In genomic region chr3:95740406-95740805, GRCm38 (mm10) we compare ENCODE assay signal across 8 mouse cellular contexts. TPM values are rescaled to one million over a fixed set of nuclear protein-coding genes. Genes with fewer than 3 reads are reported as not detected.
DNase-seq lines count a peak whose midpoint lies in the region; ATAC-seq and TF ChIP-seq lines count a peak whose summit lies in the region.
"Had no signal": no experiment of that assay in that cellular context is flagged by ENCODE, and none has a peak within 500 bp of the region (broad histone marks: within the 10 kb centered on the region; RNA-seq: fewer than 3 reads in every experiment).

No protein-coding gene starts in this region.

- H3K27ac ChIP-seq in heart, embryonic 15.5 days = peak overlapping the region; percentile 91
- H3K27ac ChIP-seq in limb, embryonic 14.5 days (replicated peaks; ENCODE audit: low read depth, low read length) = no peak overlapping the region
- H3K27ac ChIP-seq in stomach, embryonic 15.5 days = 0 out of 2 replicates have a peak overlapping the region, but pooled peaks have one; percentile 7
- H3K27ac ChIP-seq in forebrain, embryonic 11.5 days (ENCODE audit: low read depth, low read length) = no peak overlapping the region
- H3K27ac ChIP-seq: neural tube, embryonic 12.5 days had no signal

- peak; percentile 42 for ATAC-seq in heart, embryonic 15.5 days (replicated peaks; ENCODE audit: insufficient number of reproducible peaks, insufficient read depth, low FRiP score, low read depth)
- ATAC-seq in limb, embryonic 14.5 days (ENCODE audit: low FRiP score, low read depth) = 0 out of 2 replicates have a peak, but pooled peaks have one; percentile 3
- 0 out of 2 replicates have a peak, but pooled peaks have one; percentile 25 for ATAC-seq in stomach, embryonic 15.5 days (ENCODE audit: insufficient read depth, low FRiP score, low read depth)
- ATAC-seq in forebrain, embryonic 11.5 days (replicated peaks; ENCODE audit: low FRiP score) = no peak

- H3K9ac ChIP-seq in heart, embryonic 15.5 days = peak overlapping the region; percentile 34; the same call in 1 of the 2 replicates
- no peak overlapping the region for H3K9ac ChIP-seq in limb, embryonic 14.5 days (ENCODE audit: low read depth, low read length, severe bottlenecking)
- H3K9ac ChIP-seq in stomach, embryonic 15.5 days = no peak overlapping the region
- H3K9ac ChIP-seq in forebrain, embryonic 11.5 days (ENCODE audit: low read length) = no peak overlapping the region
- H3K9ac ChIP-seq: neural tube, embryonic 12.5 days had no signal

- 22% methylated on average over 8 of the region's 8 CpGs for WGBS in heart, embryonic 15.5 days
- 63% methylated on average over 8 of the region's 8 CpGs for WGBS in limb, embryonic 14.5 days
- WGBS in stomach, embryonic 15.5 days = 37% methylated on average over 8 of the region's 8 CpGs
- 82% methylated on average over 8 of the region's 8 CpGs for WGBS in forebrain, embryonic 11.5 days

- no peak for TF ChIP-seq POLR2A in limb, embryonic 14.5 days (IDR thresholded peaks at IDR 0.05; ENCODE audit: borderline replicate concordance, extremely low read depth, insufficient read depth, insufficient read length)

- H3K36me3 ChIP-seq in heart, embryonic 15.5 days = peaks cover 33% of the 10 kb centered on the region
- H3K36me3 ChIP-seq in limb, embryonic 14.5 days (ENCODE audit: control insufficient read depth, insufficient read depth, low read length) = peaks cover 62% of the 10 kb centered on the region
- H3K36me3 ChIP-seq in stomach, embryonic 15.5 days = peaks cover 35% of the 10 kb centered on the region
- peaks cover 12% of the 10 kb centered on the region; the same call in 1 of the 2 replicates for H3K36me3 ChIP-seq in forebrain, embryonic 11.5 days (ENCODE audit: control insufficient read depth, insufficient read depth, low read length)

- peak; percentile 43 for DNase-seq in urinary bladder, postnatal 14 days (ENCODE audit: low spot score)
- no peak for DNase-seq in urinary bladder, postnatal 25 days (ENCODE audit: low spot score)
- no peak for DNase-seq in limb, embryonic 14.5 days (ENCODE audit: low spot score)
- no peak for DNase-seq in frontal cortex, postnatal 25 days (ENCODE audit: low spot score in 2 of 2)
- DNase-seq in forebrain, embryonic 11.5 days (ENCODE audit: low spot score) = no peak

- peak overlapping the region; percentile 51 for H3K4me2 ChIP-seq in heart, embryonic 15.5 days
- no peak overlapping the region for H3K4me2 ChIP-seq in limb, embryonic 14.5 days (replicated peaks; ENCODE audit: low read depth, low read length, severe bottlenecking)
- H3K4me2 ChIP-seq in stomach, embryonic 15.5 days = no peak overlapping the region
- H3K4me2 ChIP-seq in forebrain, embryonic 11.5 days (ENCODE audit: low read depth, low read length, severe bottlenecking) = no peak overlapping the region
- H3K4me2 ChIP-seq: neural tube, embryonic 12.5 days had no signal

- H3K27me3 ChIP-seq in heart, embryonic 15.5 days = no peaks in the 10 kb centered on the region
- no peaks in the 10 kb centered on the region for H3K27me3 ChIP-seq in limb, embryonic 14.5 days (ENCODE audit: control insufficient read depth, insufficient read depth, low read length)
- no peaks in the 10 kb centered on the region for H3K27me3 ChIP-seq in stomach, embryonic 15.5 days (replicated peaks)
- H3K27me3 ChIP-seq in forebrain, embryonic 11.5 days (ENCODE audit: control insufficient read depth, insufficient read depth, low read length) = no peaks in the 10 kb centered on the region
- H3K27me3 ChIP-seq: neural tube, embryonic 12.5 days had no signal

- peaks cover 46% of the 10 kb centered on the region for H3K4me1 ChIP-seq in heart, embryonic 15.5 days (replicated peaks)
- H3K4me1 ChIP-seq in limb, embryonic 14.5 days (ENCODE audit: control insufficient read depth, insufficient read depth, low read length) = no peaks in the 10 kb centered on the region
- H3K4me1 ChIP-seq in stomach, embryonic 15.5 days = peaks cover 9% of the 10 kb centered on the region; the same call in 1 of the 2 replicates
- no peaks in the 10 kb centered on the region; the same call in 1 of the 2 replicates for H3K4me1 ChIP-seq in forebrain, embryonic 11.5 days (replicated peaks; ENCODE audit: control insufficient read depth, insufficient read depth, low read length)
- H3K4me1 ChIP-seq: neural tube, embryonic 12.5 days had no signal

- no peaks in the 10 kb centered on the region for H3K9me3 ChIP-seq in heart, embryonic 15.5 days (replicated peaks)
- H3K9me3 ChIP-seq in limb, embryonic 14.5 days (ENCODE audit: control insufficient read depth, low read length) = no peaks in the 10 kb centered on the region
- H3K9me3 ChIP-seq in stomach, embryonic 15.5 days = no peaks in the 10 kb centered on the region
- no peaks in the 10 kb centered on the region for H3K9me3 ChIP-seq in forebrain, embryonic 11.5 days (ENCODE audit: control insufficient read depth, low read length)
- H3K9me3 ChIP-seq: neural tube, embryonic 12.5 days had no signal

- H3K4me3 ChIP-seq in heart, embryonic 15.5 days = peak overlapping the region; percentile 11; the same call in 1 of the 2 replicates
- H3K4me3 ChIP-seq in limb, embryonic 14.5 days (replicated peaks; ENCODE audit: low read length) = no peak overlapping the region
- no peak overlapping the region for H3K4me3 ChIP-seq in stomach, embryonic 15.5 days (replicated peaks)
- no peak overlapping the region for H3K4me3 ChIP-seq in forebrain, embryonic 11.5 days (ENCODE audit: low read depth, low read length)
- H3K4me3 ChIP-seq: neural tube, embryonic 12.5 days had no signal

RNA-seq across cellular contexts. Expression of gene Ecm1, which starts 1.0 kb away (rescaled TPM):
- 56.3 and 60.6 TPM in 2 replicates for polyA plus RNA-seq in heart, embryonic 15.5 days (2015; fragmentation: Nextera tagmentation; extraction: Ambion mirVana)
- polyA plus RNA-seq in limb, embryonic 14.5 days (2012; rRNA removed) = 16.2 and 21.9 TPM in 2 replicates
- polyA plus RNA-seq in limb, embryonic 14.5 days (2014; fragmentation: Nextera tagmentation; extraction: Ambion mirVana) = 11.8 and 12.5 TPM in 2 replicates
- polyA plus RNA-seq in stomach, embryonic 15.5 days (2015; fragmentation: Nextera tagmentation; extraction: Ambion mirVana) = 18.5 and 42.6 TPM in 2 replicates
- 17.2 and 19.4 TPM in 2 replicates for polyA plus RNA-seq in forebrain, embryonic 11.5 days (2014; fragmentation: Nextera tagmentation; extraction: Ambion mirVana)

RNA-seq across cellular contexts. Expression of gene Tars2, which starts 19.6 kb away (rescaled TPM):
- polyA plus RNA-seq in heart, embryonic 15.5 days (2015; fragmentation: Nextera tagmentation; extraction: Ambion mirVana) = 31.3 and 42.4 TPM in 2 replicates
- 38.4 and 40.9 TPM in 2 replicates for polyA plus RNA-seq in limb, embryonic 14.5 days (2012; rRNA removed)
- polyA plus RNA-seq in limb, embryonic 14.5 days (2014; fragmentation: Nextera tagmentation; extraction: Ambion mirVana) = 39.6 and 40.3 TPM in 2 replicates
- 46.4 and 50.2 TPM in 2 replicates for polyA plus RNA-seq in stomach, embryonic 15.5 days (2015; fragmentation: Nextera tagmentation; extraction: Ambion mirVana)
- 54.9 and 61.6 TPM in 2 replicates for polyA plus RNA-seq in forebrain, embryonic 11.5 days (2014; fragmentation: Nextera tagmentation; extraction: Ambion mirVana)

RNA-seq across cellular contexts. Expression of gene Adamtsl4, which starts 52.7 kb away (rescaled TPM):
- polyA plus RNA-seq in heart, embryonic 15.5 days (2015; fragmentation: Nextera tagmentation; extraction: Ambion mirVana) = 6.9 and 10.6 TPM in 2 replicates
- 3.3 and 3.6 TPM in 2 replicates for polyA plus RNA-seq in limb, embryonic 14.5 days (2012; rRNA removed)
- 2.8 and 3.4 TPM in 2 replicates for polyA plus RNA-seq in limb, embryonic 14.5 days (2014; fragmentation: Nextera tagmentation; extraction: Ambion mirVana)
- polyA plus RNA-seq in stomach, embryonic 15.5 days (2015; fragmentation: Nextera tagmentation; extraction: Ambion mirVana) = 3.8 and 7.3 TPM in 2 replicates
- 0.64 and 1.6 TPM in 2 replicates for polyA plus RNA-seq in forebrain, embryonic 11.5 days (2014; fragmentation: Nextera tagmentation; extraction: Ambion mirVana)

Comparison
In these comparisons a context has a peak if more than half of its experiments do, and no peak if none do; other contexts are left out.
1. H3K27ac ChIP-seq: peak in heart, embryonic 15.5 days (single experiment) and stomach, embryonic 15.5 days (single experiment); none in limb, embryonic 14.5 days (single experiment) and forebrain, embryonic 11.5 days (single experiment).